Mouse (Mus musculus): ENCODE measurements around the gene Gm7073.

DNA sequence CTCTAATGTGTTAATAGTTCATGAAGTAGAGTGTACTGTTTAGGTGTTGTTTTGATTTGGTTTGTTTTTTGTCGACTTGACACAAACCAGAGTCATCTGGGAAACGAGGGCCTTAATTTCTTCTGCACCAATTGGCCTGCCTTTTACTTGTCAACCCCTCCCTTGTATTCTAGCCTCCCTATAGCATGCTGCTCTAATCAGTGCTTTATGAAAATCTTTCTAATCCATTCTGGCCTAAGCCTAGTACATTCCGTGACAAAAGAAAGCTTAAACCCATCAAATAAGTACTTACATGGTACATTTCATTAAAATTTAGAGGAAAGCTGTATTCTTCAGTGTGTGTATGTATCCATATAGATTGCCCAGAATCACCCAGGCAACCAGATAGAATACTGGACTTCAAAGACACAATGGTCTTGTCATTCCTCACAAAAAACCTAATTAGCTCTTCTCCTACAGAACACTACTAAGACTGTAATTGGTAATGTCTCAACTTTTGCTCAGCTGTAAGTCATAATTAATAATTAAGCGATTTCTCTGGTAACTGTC lies 124.4 kb downstream of the Gm7073 start:
- no peak for TF ChIP-seq ETS1 (conservative IDR thresholded peaks at IDR 0.05; ENCODE audit: low read depth, low read length)
- TF ChIP-seq CTCF (conservative IDR thresholded peaks at IDR 0.05 in 1 of 2, IDR thresholded peaks at IDR 0.05 in 1 of 2; ENCODE audit: low read depth in 2 of 2, low read length in 2 of 2), result no peak
- no peak for TF ChIP-seq CHD1 (IDR thresholded peaks at IDR 0.05; ENCODE audit: low read depth, low read length)
- no peak for TF ChIP-seq NELFE (IDR thresholded peaks at IDR 0.05; ENCODE audit: low read depth, low read length)
- TF ChIP-seq EP300 (IDR thresholded peaks at IDR 0.05; ENCODE audit: low read length), result no peak

All from CH12.LX (cell line).